Mouse (Mus musculus): ENCODE results near the gene Kcnv2. TPM values are rescaled to one million over a fixed set of nuclear protein-coding genes. Genes with fewer than 3 reads are reported as not detected.

Gene Kcnv2
- total and polyA plus RNA-seq, 2 experiments from 2014 or later: 0.04 TPM; not detected in 1

DNA sequence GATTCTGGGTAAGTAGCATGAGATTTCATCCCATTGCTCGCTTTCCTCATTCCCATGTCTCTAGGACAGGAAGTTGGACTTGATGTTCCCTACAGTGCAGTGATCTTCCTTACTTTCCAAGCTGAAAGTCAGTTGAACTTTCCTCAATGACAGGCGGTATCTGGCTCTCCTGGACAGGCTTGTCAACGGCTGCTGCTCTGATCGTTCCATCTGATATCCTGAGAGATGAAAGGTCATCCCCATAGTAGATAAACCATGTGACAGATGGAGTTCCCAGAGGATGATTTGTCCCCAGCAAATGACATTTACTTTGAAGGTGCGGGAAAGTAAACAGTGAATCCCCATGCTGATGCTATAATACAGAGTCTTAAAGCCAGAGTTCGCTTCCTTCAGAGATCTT lies 3.2 kb downstream of the Kcnv2 start:
- WGBS: 67% methylated on average over 6 of the region's 6 CpGs
- ATAC-seq (ENCODE audit: insufficient read depth, low read depth): no peak
- Histone ChIP-seq H3K4me3 (ENCODE audit: low read depth, low read length) (no peak overlapping the region), H3K36me3 (replicated peaks; ENCODE audit: control insufficient read depth, insufficient read depth, low read length) (no peaks in the 10 kb centered on the region), H3K4me2 (ENCODE audit: low read depth, low read length) (no peak overlapping the region), H3K9me3 (replicated peaks; ENCODE audit: control insufficient read depth, low read length) (no peaks in the 10 kb centered on the region), H3K27ac (ENCODE audit: low read depth) (no peak overlapping the region), H3K4me1 (ENCODE audit: control insufficient read depth, insufficient read depth) (no peaks in the 10 kb centered on the region), H3K9ac (replicated peaks; ENCODE audit: low read depth, low read length) (no peak overlapping the region), H3K27me3 (ENCODE audit: control insufficient read depth, insufficient read depth, low read length) (no peaks in the 10 kb centered on the region)
- no peak for TF ChIP-seq CTCF (IDR thresholded peaks at IDR 0.05; ENCODE audit: low read depth)
- no peak for TF ChIP-seq EP300 (IDR thresholded peaks at IDR 0.05; ENCODE audit: low read depth)
- no peak for DNase-seq (ENCODE audit: low spot score)

DNA sequence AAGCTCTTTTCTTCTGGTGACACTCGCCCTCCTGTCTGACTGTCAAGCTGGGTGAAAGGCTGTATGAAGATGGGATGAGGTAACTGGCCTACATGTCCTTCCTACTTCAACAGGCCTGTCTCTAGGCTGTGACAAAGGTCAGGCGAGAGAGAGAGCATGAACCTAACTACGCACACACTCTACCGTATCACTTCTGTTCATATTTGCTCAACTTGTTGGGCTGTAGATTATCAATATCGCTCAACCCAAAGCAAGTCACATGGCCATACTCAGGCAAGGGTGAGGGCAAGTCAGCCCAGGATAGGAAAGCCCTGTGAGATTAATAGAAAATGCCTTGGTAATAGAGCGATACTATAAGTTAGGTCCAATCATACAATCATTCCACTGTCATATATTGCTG lies 5.2 kb downstream of the Kcnv2 start:
- Histone ChIP-seq H3K4me2 (ENCODE audit: low read depth, low read length) (no peak overlapping the region), H3K9me3 (replicated peaks; ENCODE audit: control insufficient read depth, low read length) (no peaks in the 10 kb centered on the region), H3K36me3 (replicated peaks; ENCODE audit: control insufficient read depth, insufficient read depth, low read length) (no peaks in the 10 kb centered on the region), H3K27me3 (ENCODE audit: control insufficient read depth, insufficient read depth, low read length) (no peaks in the 10 kb centered on the region), H3K27ac (ENCODE audit: low read depth) (no peak overlapping the region), H3K4me1 (ENCODE audit: control insufficient read depth, insufficient read depth) (no peaks in the 10 kb centered on the region), H3K4me3 (ENCODE audit: low read depth, low read length) (no peak overlapping the region), H3K9ac (replicated peaks; ENCODE audit: low read depth, low read length) (no peak overlapping the region)
- 93% methylated on average over 6 of the region's 6 CpGs for WGBS
- no peak for ATAC-seq (ENCODE audit: insufficient read depth, low read depth)
- DNase-seq (ENCODE audit: low spot score): no peak
- TF ChIP-seq CTCF (IDR thresholded peaks at IDR 0.05; ENCODE audit: low read depth) (no peak), EP300 (IDR thresholded peaks at IDR 0.05; ENCODE audit: low read depth) (no peak)

DNA sequence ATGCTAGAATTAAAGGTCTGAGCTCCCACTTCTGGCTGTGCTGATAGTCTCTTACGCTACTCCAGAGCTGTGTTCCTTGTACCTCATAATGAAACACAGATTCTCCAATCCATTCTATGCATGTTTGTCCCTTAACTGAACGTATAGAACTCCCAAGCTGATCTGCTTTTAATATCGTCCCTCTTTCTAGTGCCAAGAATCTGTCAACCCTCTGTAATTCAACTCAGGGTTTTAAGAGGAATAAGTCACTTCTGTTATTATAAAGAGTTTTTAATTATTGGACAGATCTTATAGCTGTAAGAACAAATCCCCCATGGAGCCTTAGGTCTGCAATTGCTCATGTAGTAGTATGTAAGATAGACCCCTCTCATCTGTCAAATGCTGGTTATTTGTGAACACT lies 5.8 kb downstream of the Kcnv2 start:
- no peak overlapping the region for H3K27ac ChIP-seq (ENCODE audit: low read depth)
- no peak overlapping the region for H3K9ac ChIP-seq (replicated peaks; ENCODE audit: low read depth, low read length)
- TF ChIP-seq EP300 (IDR thresholded peaks at IDR 0.05; ENCODE audit: low read depth) (no peak), CTCF (IDR thresholded peaks at IDR 0.05; ENCODE audit: low read depth) (no peak)
- no peak for DNase-seq (ENCODE audit: low spot score)
- H3K27me3 ChIP-seq (ENCODE audit: control insufficient read depth, insufficient read depth, low read length): no peaks in the 10 kb centered on the region
- no peak overlapping the region for H3K4me3 ChIP-seq (ENCODE audit: low read depth, low read length)
- no peak for ATAC-seq (ENCODE audit: insufficient read depth, low read depth)
- H3K4me2 ChIP-seq (ENCODE audit: low read depth, low read length): no peak overlapping the region
- H3K9me3 ChIP-seq (replicated peaks; ENCODE audit: control insufficient read depth, low read length): no peaks in the 10 kb centered on the region
- H3K4me1 ChIP-seq (ENCODE audit: control insufficient read depth, insufficient read depth): no peaks in the 10 kb centered on the region
- no peaks in the 10 kb centered on the region for H3K36me3 ChIP-seq (replicated peaks; ENCODE audit: control insufficient read depth, insufficient read depth, low read length)
- 71% methylated on average over 3 of the region's 3 CpGs for WGBS

DNA sequence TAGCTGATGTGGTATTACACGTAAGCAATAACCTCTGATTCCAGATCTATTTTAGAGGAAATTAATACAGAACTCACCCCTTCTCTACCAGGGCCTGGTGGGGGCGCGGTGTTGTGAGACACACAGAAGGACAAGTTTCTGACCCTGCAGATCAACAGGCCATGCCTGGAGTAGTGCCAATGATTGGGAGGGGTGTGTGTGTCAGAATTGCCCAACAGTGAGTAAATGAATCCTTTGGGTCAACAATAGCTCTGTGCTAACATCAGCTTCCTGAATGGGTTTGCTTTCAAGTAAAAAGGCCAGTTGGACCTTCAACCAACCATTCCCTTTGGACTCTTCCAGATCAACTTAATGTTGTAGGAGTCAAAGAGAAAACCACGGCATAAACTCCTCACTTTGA lies 6.3 kb downstream of the Kcnv2 start:
- Histone ChIP-seq H3K4me1 (ENCODE audit: control insufficient read depth, insufficient read depth) (no peaks in the 10 kb centered on the region), H3K27me3 (ENCODE audit: control insufficient read depth, insufficient read depth, low read length) (no peaks in the 10 kb centered on the region), H3K4me2 (ENCODE audit: low read depth, low read length) (no peak overlapping the region), H3K36me3 (replicated peaks; ENCODE audit: control insufficient read depth, insufficient read depth, low read length) (no peaks in the 10 kb centered on the region), H3K27ac (ENCODE audit: low read depth) (no peak overlapping the region), H3K9ac (replicated peaks; ENCODE audit: low read depth, low read length) (no peak overlapping the region), H3K9me3 (replicated peaks; ENCODE audit: control insufficient read depth, low read length) (no peaks in the 10 kb centered on the region), H3K4me3 (ENCODE audit: low read depth, low read length) (no peak overlapping the region)
- TF ChIP-seq CTCF (IDR thresholded peaks at IDR 0.05; ENCODE audit: low read depth): no peak
- TF ChIP-seq EP300 (IDR thresholded peaks at IDR 0.05; ENCODE audit: low read depth): no peak
- 78% methylated on average over 4 of the region's 4 CpGs for WGBS
- no peak for DNase-seq (ENCODE audit: low spot score)
- no peak for ATAC-seq (ENCODE audit: insufficient read depth, low read depth)

DNA sequence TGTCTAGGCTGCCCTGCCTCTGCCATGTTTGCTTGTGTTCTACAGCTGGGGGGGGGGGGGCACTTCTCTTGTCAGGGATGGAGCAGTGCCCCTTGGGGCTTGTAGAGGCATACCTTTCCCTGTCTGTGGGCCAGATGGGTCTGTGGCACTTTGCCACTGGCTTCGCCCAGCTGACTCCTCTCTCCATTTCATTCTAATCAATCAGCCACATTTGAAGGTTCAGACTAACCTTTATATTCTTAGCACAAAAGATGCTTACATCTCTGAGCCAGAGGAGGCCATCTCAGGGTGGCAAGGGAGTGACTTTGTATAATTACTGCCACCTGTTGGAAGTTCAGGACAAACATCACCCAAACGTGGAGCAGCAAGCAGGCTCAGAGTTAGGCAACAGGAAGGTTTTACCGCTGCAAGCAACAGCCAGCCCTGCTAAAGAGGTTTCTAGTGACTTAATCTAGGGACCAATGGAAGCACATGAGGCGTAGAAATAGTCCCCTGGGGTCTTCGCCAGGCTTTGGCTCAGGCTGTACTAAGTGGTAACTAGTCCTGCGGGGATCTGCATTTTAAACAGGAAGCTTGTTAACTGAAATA lies 9.9 kb downstream of the Kcnv2 start:
- Histone ChIP-seq H3K4me1 (ENCODE audit: control insufficient read depth, insufficient read depth) (0 out of 2 replicates have a peak, but pooled peaks cover 4% of the 10 kb centered on the region), H3K9me3 (replicated peaks; ENCODE audit: control insufficient read depth, low read length) (no peaks in the 10 kb centered on the region), H3K4me3 (ENCODE audit: low read depth, low read length) (no peak overlapping the region), H3K27ac (ENCODE audit: low read depth) (no peak overlapping the region), H3K4me2 (ENCODE audit: low read depth, low read length) (no peak overlapping the region), H3K9ac (replicated peaks; ENCODE audit: low read depth, low read length) (no peak overlapping the region), H3K36me3 (replicated peaks; ENCODE audit: control insufficient read depth, insufficient read depth, low read length) (no peaks in the 10 kb centered on the region), H3K27me3 (ENCODE audit: control insufficient read depth, insufficient read depth, low read length) (no peaks in the 10 kb centered on the region)
- WGBS: 70% methylated on average over 6 of the region's 6 CpGs
- ATAC-seq (ENCODE audit: insufficient read depth, low read depth) (no peak), DNase-seq (ENCODE audit: low spot score) (peak; percentile 25)
- peak; percentile 35 for TF ChIP-seq CTCF (IDR thresholded peaks at IDR 0.05; ENCODE audit: low read depth)
- no peak for TF ChIP-seq EP300 (IDR thresholded peaks at IDR 0.05; ENCODE audit: low read depth)

All from heart, postnatal 0 days (tissue).